Comparison of ENCODE assay signal across 14 mouse cellular contexts in genomic region chrX:162555729-162556458, GRCm38 (mm10).
A peak's percentile ranks its signal among the peaks of the same experiment; 100 is the strongest.
DNase-seq lines count a peak whose midpoint lies in the region; ATAC-seq and TF ChIP-seq lines count a peak whose summit lies in the region.
"Had no signal": no experiment of that assay in that cellular context is flagged by ENCODE, and none has a peak within 500 bp of the region (broad histone marks: within the 10 kb centered on the region; RNA-seq: fewer than 3 reads in every experiment).

No protein-coding gene starts in this region.

- no peak overlapping the region for H3K9ac ChIP-seq in forebrain, embryonic 13.5 days
- no peak overlapping the region for H3K9ac ChIP-seq in forebrain, embryonic 12.5 days
- no peak overlapping the region for H3K9ac ChIP-seq in lung, postnatal 0 days (replicated peaks; ENCODE audit: low read depth)
- H3K9ac ChIP-seq: heart, embryonic 15.5 days; neural tube, embryonic 15.5 days had no signal

- H3K27ac ChIP-seq in forebrain, embryonic 13.5 days: no peak overlapping the region
- H3K27ac ChIP-seq in forebrain, embryonic 12.5 days: no peak overlapping the region
- H3K27ac ChIP-seq in layer of hippocampus, adult 2 months: peak overlapping the region; percentile 71
- no peak overlapping the region for H3K27ac ChIP-seq in lung, postnatal 0 days (ENCODE audit: low read length)
- H3K27ac ChIP-seq in limb, embryonic 10.5 days: no peak overlapping the region
- H3K27ac ChIP-seq: heart, embryonic 15.5 days; neural tube, embryonic 15.5 days had no signal

- no peaks in the 10 kb centered on the region for H3K9me3 ChIP-seq in forebrain, embryonic 13.5 days (replicated peaks)
- H3K9me3 ChIP-seq in forebrain, embryonic 12.5 days: no peaks in the 10 kb centered on the region
- no peaks in the 10 kb centered on the region for H3K9me3 ChIP-seq in lung, postnatal 0 days (ENCODE audit: low read length)
- no peaks in the 10 kb centered on the region for H3K9me3 ChIP-seq in limb, embryonic 10.5 days (replicated peaks)
- H3K9me3 ChIP-seq: G1E; heart, embryonic 15.5 days; neural tube, embryonic 15.5 days had no signal

- DNase-seq in layer of hippocampus, adult 2 months (ENCODE audit: low spot score in 2 of 2): no peak
- DNase-seq in layer of hippocampus, adult 11-12 months (ENCODE audit: low spot score): no peak
- peak; percentile 17 for DNase-seq in NIH3T3 (ENCODE audit: low read depth)
- peak; percentile 58 for DNase-seq in lung, postnatal 0 days (ENCODE audit: low spot score)
- no peak for DNase-seq in limb, embryonic 10.5 days (ENCODE audit: low spot score)
- no peak for DNase-seq in thymus, postnatal 25 days
- DNase-seq: cerebellum, postnatal 25 days; kidney, adult 9 months had no signal

- no peaks in the 10 kb centered on the region for H3K4me1 ChIP-seq in forebrain, embryonic 13.5 days
- H3K4me1 ChIP-seq in forebrain, embryonic 12.5 days: no peaks in the 10 kb centered on the region
- no peaks in the 10 kb centered on the region for H3K4me1 ChIP-seq in lung, postnatal 0 days (ENCODE audit: insufficient read depth, low read depth, low read length)
- 0 out of 2 replicates have a peak, but pooled peaks cover 3% of the 10 kb centered on the region for H3K4me1 ChIP-seq in limb, embryonic 10.5 days

- no peak for TF ChIP-seq EP300 in lung, postnatal 0 days (IDR thresholded peaks at IDR 0.05)

- no peaks in the 10 kb centered on the region for H3K36me3 ChIP-seq in forebrain, embryonic 13.5 days (ENCODE audit: poor library complexity, severe bottlenecking)
- no peaks in the 10 kb centered on the region for H3K36me3 ChIP-seq in forebrain, embryonic 12.5 days (replicated peaks)
- H3K36me3 ChIP-seq in lung, postnatal 0 days (ENCODE audit: insufficient read depth, low read length): no peaks in the 10 kb centered on the region
- H3K36me3 ChIP-seq in limb, embryonic 10.5 days: no peaks in the 10 kb centered on the region
- H3K36me3 ChIP-seq: heart, embryonic 15.5 days; neural tube, embryonic 15.5 days had no signal

- no peak overlapping the region for H3K4me3 ChIP-seq in forebrain, embryonic 13.5 days
- no peak overlapping the region for H3K4me3 ChIP-seq in forebrain, embryonic 12.5 days (replicated peaks)
- no peak overlapping the region for H3K4me3 ChIP-seq in layer of hippocampus, adult 2 months
- no peak overlapping the region for H3K4me3 ChIP-seq in lung, postnatal 0 days (ENCODE audit: low read depth, low read length)
- H3K4me3 ChIP-seq in limb, embryonic 10.5 days: no peak overlapping the region
- H3K4me3 ChIP-seq: heart, embryonic 15.5 days; neural tube, embryonic 15.5 days had no signal

- no peak overlapping the region for H3K4me2 ChIP-seq in forebrain, embryonic 13.5 days
- H3K4me2 ChIP-seq in forebrain, embryonic 12.5 days: no peak overlapping the region
- no peak overlapping the region for H3K4me2 ChIP-seq in lung, postnatal 0 days (replicated peaks; ENCODE audit: low read depth, low read length)
- H3K4me2 ChIP-seq: heart, embryonic 15.5 days; neural tube, embryonic 15.5 days had no signal

- WGBS in forebrain, embryonic 13.5 days: 100% methylated on average over 1 of the region's 1 CpGs
- 93% methylated on average over 1 of the region's 1 CpGs for WGBS in forebrain, embryonic 12.5 days
- 28% methylated on average over 1 of the region's 1 CpGs for WGBS in lung, postnatal 0 days
- 94% methylated on average over 1 of the region's 1 CpGs for WGBS in limb, embryonic 10.5 days

- H3K27me3 ChIP-seq in forebrain, embryonic 13.5 days: peaks cover 14% of the 10 kb centered on the region; the same call in 1 of the 2 replicates
- H3K27me3 ChIP-seq in forebrain, embryonic 12.5 days: peaks cover 28% of the 10 kb centered on the region
- no peaks in the 10 kb centered on the region for H3K27me3 ChIP-seq in lung, postnatal 0 days (replicated peaks; ENCODE audit: insufficient read depth, low read length)
- H3K27me3 ChIP-seq in limb, embryonic 10.5 days (ENCODE audit: low read depth, poor library complexity, severe bottlenecking): peaks cover 91% of the 10 kb centered on the region

- ATAC-seq in forebrain, embryonic 13.5 days: peak; percentile 36; the same call in 1 of the 2 replicates
- ATAC-seq in forebrain, embryonic 12.5 days (ENCODE audit: low FRiP score): no peak
- ATAC-seq in lung, postnatal 0 days: peak; percentile 40; the same call in 1 of the 2 replicates
- ATAC-seq: hindbrain, embryonic 16.5 days had no signal

- TF ChIP-seq CTCF in layer of hippocampus, adult 2 months (conservative IDR thresholded peaks at IDR 0.05): no peak
- no peak for TF ChIP-seq CTCF in lung, postnatal 0 days (IDR thresholded peaks at IDR 0.05)

Comparison
In these comparisons a context has a peak if more than half of its experiments do, and no peak if none do; other contexts are left out.
1. DNase-seq: peak in NIH3T3 (single experiment) and lung, postnatal 0 days (single experiment); none in layer of hippocampus, adult 2 months (0 of 2), layer of hippocampus, adult 11-12 months (single experiment), limb, embryonic 10.5 days (single experiment) and thymus, postnatal 25 days (single experiment).